ENCODE assay signal across 16 mouse cellular contexts in the genomic region with DNA sequence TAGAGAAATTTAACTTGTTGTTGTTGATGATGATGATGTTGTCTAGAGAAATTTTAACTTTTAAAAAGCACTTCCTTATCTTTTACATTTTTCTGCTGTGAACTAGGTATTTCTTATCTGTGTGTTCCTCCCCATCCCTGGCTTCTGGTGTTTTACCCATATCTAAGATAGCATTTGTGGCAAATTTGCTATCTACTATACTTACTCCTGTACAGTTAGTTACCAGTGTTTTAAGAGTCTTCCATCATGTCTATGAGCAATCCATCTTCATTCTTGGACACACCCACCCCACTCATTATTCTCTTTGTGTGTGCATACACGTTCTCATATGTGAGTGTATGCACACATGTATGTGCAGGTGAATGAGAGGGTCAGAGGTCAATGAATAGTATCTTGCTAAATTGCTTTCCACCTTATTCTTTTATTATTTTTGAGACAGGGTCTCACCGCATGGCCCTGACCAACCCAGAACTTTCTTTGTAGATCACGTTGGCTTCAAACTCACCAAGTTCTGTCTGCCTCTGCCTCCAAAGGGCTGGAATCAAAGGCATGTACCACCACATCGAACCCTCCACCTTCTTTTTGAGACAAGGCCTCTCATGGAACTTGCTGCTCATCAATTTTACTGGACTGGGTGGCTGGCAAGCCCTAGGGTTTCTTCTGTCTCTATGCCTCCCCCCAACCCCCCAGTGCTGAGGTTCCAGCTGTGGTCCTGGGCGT.
"Had no signal": no experiment of that assay in that cellular context is flagged by ENCODE, and none has a peak within 500 bp of the region (broad histone marks: within the 10 kb centered on the region; RNA-seq: fewer than 3 reads in every experiment).

No protein-coding gene starts in this region.

- H3K9me3 ChIP-seq: limb, embryonic 10.5 days; megakaryocyte, embryonic 14.5 days; midbrain, embryonic 13.5 days; neural tube, embryonic 15.5 days had no signal

- H3K9ac ChIP-seq: midbrain, embryonic 13.5 days; neural tube, embryonic 15.5 days had no signal

- H3K27me3 ChIP-seq: megakaryocyte, embryonic 14.5 days; midbrain, embryonic 13.5 days; neural tube, embryonic 15.5 days had no signal

- H3K4me2 ChIP-seq: midbrain, embryonic 13.5 days; neural tube, embryonic 15.5 days had no signal

- H3K4me1 ChIP-seq: neural tube, embryonic 15.5 days had no signal

- H3K27ac ChIP-seq: kidney, postnatal 0 days; layer of hippocampus, adult 2 months; limb, embryonic 10.5 days; midbrain, embryonic 13.5 days; neural tube, embryonic 15.5 days had no signal

- H3K36me3 ChIP-seq: limb, embryonic 10.5 days; midbrain, embryonic 13.5 days; neural tube, embryonic 15.5 days had no signal

- DNase-seq: kidney, adult 11 months; kidney, adult 9 months; kidney, postnatal 4 days; lung, adult 2 months; lung, postnatal 4 days; thymus, adult 2 months; thymus, postnatal 4 days had no signal

- ATAC-seq: inflammation-experienced regulatory T-cells, adult 6 months; lung, postnatal 0 days; midbrain, embryonic 13.5 days had no signal

- H3K4me3 ChIP-seq: layer of hippocampus, adult 2 months; limb, embryonic 10.5 days; megakaryocyte, embryonic 14.5 days; midbrain, embryonic 13.5 days; myocyte; neural tube, embryonic 15.5 days had no signal
